Mouse (Mus musculus) olfactory bulb, adult 2 months (tissue): Measurements from ENCODE around the gene Ccdc85b. TPM values are rescaled to one million over a fixed set of nuclear protein-coding genes. Genes with fewer than 3 reads are reported as not detected.

Experiments
- H3K27ac ChIP-seq: fragments of 200-500 bp; 2 replicates; pipeline ENCODE4 v1.5.1; 2012; ENCODE audit warnings: low read depth, low read length; ENCODE audit not compliant: insufficient read depth
- H3K4me1 ChIP-seq: fragments of 200-500 bp; 2 replicates; pipeline ENCODE4 v1.6.1; 2012; ENCODE audit warnings: low read length; ENCODE audit not compliant: control insufficient read depth, insufficient read depth
- H3K4me3 ChIP-seq: fragments of 200-500 bp; 2 replicates; pipeline ENCODE4 v1.5.1; 2012; ENCODE audit warnings: mild to moderate bottlenecking, low read depth, low read length, moderate library complexity; ENCODE audit not compliant: insufficient read depth
- CTCF ChIP-seq: fragments of 200-500 bp; IDR thresholded peaks from 2 replicates; pipeline ENCODE4 v1.5.1; 2012; ENCODE audit warnings: low read depth, mild to moderate bottlenecking, low read length, moderate library complexity; ENCODE audit not compliant: insufficient read depth
- POLR2A ChIP-seq: fragments of 200-500 bp; IDR thresholded peaks from 2 replicates; pipeline ENCODE4 v1.6.1; 2012; ENCODE audit warnings: mild to moderate bottlenecking, low read depth, low read length, moderate library complexity; ENCODE audit not compliant: insufficient read depth
- WGBS: fragments of 180-500 bp; shearing (Covaris S2); methylation state at CpG from one replicate; pipeline ENCODE4 v1.1.7; 2018; 5-methylcytosine and 5-hydroxymethylcytosine counted together
- polyA plus RNA-seq: library from polyadenylated mRNA; stranded (reverse); fragments of >200 nt; gene quantifications from 2 replicates; pipeline ENCODE4 v1.2.4, GENCODE M21; 2012; ENCODE audit warnings: low replicate concordance; ENCODE audit not compliant: missing spikeins, insufficient read depth, insufficient read length

Gene Ccdc85b
- polyA plus RNA-seq, 1 experiment, result not detected

- H3K27ac ChIP-seq, result no peak overlapping the region
- no peak overlapping the region for H3K4me3 ChIP-seq
- WGBS, result 80% methylated on average over 8 of the region's 8 CpGs
- TF ChIP-seq CTCF (no peak), POLR2A (no peak)
- peaks cover 17% of the 10 kb centered on the region for H3K4me1 ChIP-seq
Measured at GRCm38 (mm10) chr19:5485371-5485770, 27.7 kb upstream of the Ccdc85b start.

- no peak overlapping the region for H3K27ac ChIP-seq
- no peak overlapping the region for H3K4me3 ChIP-seq
Measured at GRCm38 (mm10) chr19:5484496-5484895, 26.8 kb upstream of the Ccdc85b start.

GRCm38 (mm10) chr19:5483386-5484359 is 26.0 kb upstream of the Ccdc85b start:
- Histone ChIP-seq H3K4me1 (peaks cover 9% of the 10 kb centered on the region), H3K4me3 (no peak overlapping the region), H3K27ac (no peak overlapping the region)
- TF ChIP-seq POLR2A (no peak), CTCF (no peak)
- 93% methylated on average over 19 of the region's 19 CpGs for WGBS

More at GRCm38 (mm10) chr19:5484496-5484895, 26.8 kb upstream of the Ccdc85b start:
- H3K4me1 ChIP-seq, result peaks cover 15% of the 10 kb centered on the region
- TF ChIP-seq POLR2A (no peak), CTCF (no peak)
- WGBS, result 89% methylated on average over 5 of the region's 5 CpGs

GRCm38 (mm10) chr19:5481398-5481797 is 23.7 kb upstream of the Ccdc85b start:
- 91% methylated on average over 10 of the region's 10 CpGs for WGBS
- TF ChIP-seq CTCF (no peak), POLR2A (no peak)

GRCm38 (mm10) chr19:5480016-5480415 is 22.3 kb upstream of the Ccdc85b start:
- WGBS, result 87% methylated on average over 10 of the region's 10 CpGs
- no peak overlapping the region for H3K4me3 ChIP-seq
- TF ChIP-seq POLR2A (no peak), CTCF (no peak)
- peaks cover 26% of the 10 kb centered on the region for H3K4me1 ChIP-seq
- no peak overlapping the region for H3K27ac ChIP-seq

More at GRCm38 (mm10) chr19:5481398-5481797, 23.7 kb upstream of the Ccdc85b start:
- Histone ChIP-seq H3K27ac (no peak overlapping the region), H3K4me3 (no peak overlapping the region), H3K4me1 (peaks cover 17% of the 10 kb centered on the region)

GRCm38 (mm10) chr19:5477668-5478300 is 20.1 kb upstream of the Ccdc85b start:
- H3K4me3 ChIP-seq, result no peak overlapping the region
- WGBS, result 73% methylated on average over 18 of the region's 18 CpGs

GRCm38 (mm10) chr19:5477004-5477667 is 19.4 kb upstream of the Ccdc85b start:
- Histone ChIP-seq H3K4me1 (peaks cover 34% of the 10 kb centered on the region), H3K27ac (no peak overlapping the region), H3K4me3 (no peak overlapping the region)
- 65% methylated on average over 10 of the region's 10 CpGs for WGBS
- no peak for TF ChIP-seq POLR2A
- TF ChIP-seq CTCF, result no peak

More at GRCm38 (mm10) chr19:5477668-5478300, 20.1 kb upstream of the Ccdc85b start:
- no peak for TF ChIP-seq CTCF
- TF ChIP-seq POLR2A, result no peak
- Histone ChIP-seq H3K4me1 (peaks cover 34% of the 10 kb centered on the region), H3K27ac (no peak overlapping the region)

GRCm38 (mm10) chr19:5475069-5475714 is 17.5 kb upstream of the Ccdc85b start:
- Histone ChIP-seq H3K4me3 (peak overlapping the region; percentile 53), H3K27ac (peak overlapping the region; percentile 52), H3K4me1 (peaks cover 37% of the 10 kb centered on the region)
- WGBS, result 17% methylated on average over 13 of the region's 13 CpGs
- no peak for TF ChIP-seq CTCF
- TF ChIP-seq POLR2A, result no peak
